33 mouse cellular contexts compared by ENCODE assay signal in the genomic region with DNA sequence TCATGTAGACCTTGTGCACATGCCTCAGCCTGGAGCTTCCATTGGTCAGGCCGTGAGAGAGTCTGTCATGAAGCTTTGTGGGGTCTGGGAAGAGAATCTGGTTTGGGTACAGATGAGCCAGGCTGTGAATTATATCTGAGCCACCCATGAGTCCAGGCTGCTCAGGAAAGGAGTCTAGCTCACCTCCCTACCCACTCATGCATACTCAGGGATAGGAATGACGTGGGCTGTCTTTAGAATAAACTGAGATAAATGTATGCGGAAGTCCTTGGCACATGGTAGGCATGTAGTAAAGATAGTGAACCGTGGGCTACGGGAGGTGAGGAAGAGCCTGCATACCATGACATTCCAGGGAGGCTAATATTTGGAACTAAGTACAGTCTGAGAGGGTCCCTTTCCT. TPM values are rescaled to one million over a fixed set of nuclear protein-coding genes. Genes with fewer than 3 reads are reported as not detected.
"Had no signal": no experiment of that assay in that cellular context is flagged by ENCODE, and none has a peak within 500 bp of the region (broad histone marks: within the 10 kb centered on the region; RNA-seq: fewer than 3 reads in every experiment).

No protein-coding gene starts in this region.

- DNase-seq: left cerebral cortex, postnatal 4 days; liver; liver, embryonic 13.5 days; liver, postnatal 0 days; lung, adult 18-20 months; lung, adult 2 months; lung, embryonic 14.5 days; lung, postnatal 10 days; lung, postnatal 14 days; lung, postnatal 36 days; lung, postnatal 4 days; midbrain, embryonic 14.5 days had no signal

- H3K4me3 ChIP-seq: limb, embryonic 10.5 days; limb, embryonic 12.5 days; limb, embryonic 13.5 days; limb, embryonic 15.5 days; liver, embryonic 12.5 days; liver, embryonic 13.5 days; liver, embryonic 15.5 days; lung, embryonic 15.5 days; megakaryocyte, embryonic 14.5 days; midbrain, embryonic 10.5 days; midbrain, embryonic 12.5 days; midbrain, embryonic 13.5 days; myocyte; neural tube, embryonic 12.5 days; neural tube, embryonic 13.5 days had no signal

- ATAC-seq: liver, embryonic 12.5 days; liver, postnatal 0 days; lung, postnatal 0 days; midbrain, embryonic 13.5 days; midbrain, embryonic 16.5 days had no signal

- H3K4me2 ChIP-seq: limb, embryonic 12.5 days; limb, embryonic 13.5 days; limb, embryonic 15.5 days; liver, embryonic 11.5 days; liver, embryonic 12.5 days; liver, embryonic 13.5 days; liver, embryonic 15.5 days; lung, embryonic 14.5 days; lung, embryonic 15.5 days; midbrain, embryonic 12.5 days; midbrain, embryonic 13.5 days; neural tube, embryonic 12.5 days; neural tube, embryonic 13.5 days had no signal

- H3K9ac ChIP-seq: limb, embryonic 12.5 days; limb, embryonic 13.5 days; limb, embryonic 15.5 days; liver, embryonic 12.5 days; liver, embryonic 13.5 days; liver, embryonic 14.5 days; liver, embryonic 15.5 days; liver, postnatal 0 days; lung, embryonic 14.5 days; lung, embryonic 15.5 days; midbrain, embryonic 12.5 days; midbrain, embryonic 13.5 days; neural tube, embryonic 12.5 days; neural tube, embryonic 13.5 days had no signal

- H3K27ac ChIP-seq: limb, embryonic 10.5 days; limb, embryonic 12.5 days; limb, embryonic 13.5 days; limb, embryonic 15.5 days; liver, embryonic 12.5 days; liver, embryonic 13.5 days; liver, embryonic 14.5 days; liver, embryonic 15.5 days; lung, embryonic 15.5 days; macrophage; midbrain, embryonic 10.5 days; midbrain, embryonic 12.5 days; midbrain, embryonic 13.5 days; neural tube, embryonic 12.5 days; neural tube, embryonic 13.5 days had no signal

- H3K4me1 ChIP-seq: liver, embryonic 12.5 days; liver, embryonic 13.5 days; liver, embryonic 15.5 days; megakaryocyte, embryonic 14.5 days; midbrain, embryonic 10.5 days; midbrain, embryonic 12.5 days; midbrain, embryonic 13.5 days; neural tube, embryonic 12.5 days; neural tube, embryonic 13.5 days had no signal

- H3K9me3 ChIP-seq: limb, embryonic 10.5 days; limb, embryonic 12.5 days; limb, embryonic 13.5 days; limb, embryonic 15.5 days; liver, embryonic 12.5 days; liver, embryonic 15.5 days; lung, embryonic 15.5 days; midbrain, embryonic 10.5 days; midbrain, embryonic 13.5 days; neural tube, embryonic 12.5 days; neural tube, embryonic 13.5 days had no signal

- H3K27me3 ChIP-seq: limb, embryonic 12.5 days; limb, embryonic 13.5 days; limb, embryonic 15.5 days; liver, embryonic 13.5 days; liver, embryonic 15.5 days; lung, embryonic 15.5 days; megakaryocyte, embryonic 14.5 days; midbrain, embryonic 12.5 days; midbrain, embryonic 13.5 days; neural tube, embryonic 12.5 days; neural tube, embryonic 13.5 days had no signal

- H3K36me3 ChIP-seq: limb, embryonic 10.5 days; limb, embryonic 12.5 days; limb, embryonic 13.5 days; limb, embryonic 15.5 days; liver, embryonic 12.5 days; liver, embryonic 13.5 days; liver, embryonic 15.5 days; lung, embryonic 15.5 days; midbrain, embryonic 10.5 days; midbrain, embryonic 12.5 days; midbrain, embryonic 13.5 days; neural tube, embryonic 12.5 days; neural tube, embryonic 13.5 days had no signal

RNA-seq across cellular contexts. Expression of gene Col23a1, which starts 44.3 kb away (rescaled TPM):
- total RNA-seq: megakaryocyte-erythroid progenitor cell, adult 5-6 weeks; monocyte, adult 5-6 weeks had no signal
